Mouse (Mus musculus): ENCODE data around the gene Klf6.

Gene Klf6

DNA sequence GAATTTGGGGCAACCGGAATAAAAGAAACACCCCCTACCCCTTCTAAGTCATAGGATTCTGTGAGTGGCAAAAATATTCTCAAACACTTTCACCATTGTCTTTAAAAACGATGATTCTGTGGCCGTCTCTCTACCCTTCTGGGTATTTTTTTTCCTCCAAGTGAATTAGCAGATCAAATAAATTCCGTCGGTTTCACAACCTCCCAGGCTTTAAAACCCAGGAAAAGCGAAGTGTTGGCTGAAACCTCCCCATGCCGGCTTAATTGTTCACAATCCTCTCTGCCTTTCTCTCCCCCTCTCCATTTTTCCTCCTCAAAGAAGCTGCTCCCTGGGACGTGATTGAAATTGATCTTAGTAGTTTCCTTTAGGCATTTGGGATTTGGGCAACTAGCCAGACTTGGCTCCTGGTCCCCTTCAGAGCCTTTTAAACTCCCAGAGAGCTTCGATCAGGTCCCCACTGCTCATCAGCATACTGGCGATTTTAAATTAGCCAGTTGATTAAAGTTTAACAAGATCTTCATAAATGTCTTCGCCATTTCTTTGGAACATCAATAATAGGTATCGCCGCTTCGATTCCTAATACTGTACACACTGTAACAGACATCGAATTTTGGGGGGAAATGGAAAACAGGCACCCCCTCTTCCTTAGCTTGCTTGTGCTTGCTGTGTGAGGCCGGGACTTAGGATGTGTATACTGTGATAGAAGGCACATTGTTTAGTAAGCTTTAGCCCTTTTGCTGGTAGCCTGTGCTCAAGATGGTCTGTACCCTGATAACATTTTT is 1.5 kb downstream of the Klf6 start:
- DNase-seq (ENCODE audit: extremely low read depth, insufficient read length, low spot score) = peak; percentile 43

DNA sequence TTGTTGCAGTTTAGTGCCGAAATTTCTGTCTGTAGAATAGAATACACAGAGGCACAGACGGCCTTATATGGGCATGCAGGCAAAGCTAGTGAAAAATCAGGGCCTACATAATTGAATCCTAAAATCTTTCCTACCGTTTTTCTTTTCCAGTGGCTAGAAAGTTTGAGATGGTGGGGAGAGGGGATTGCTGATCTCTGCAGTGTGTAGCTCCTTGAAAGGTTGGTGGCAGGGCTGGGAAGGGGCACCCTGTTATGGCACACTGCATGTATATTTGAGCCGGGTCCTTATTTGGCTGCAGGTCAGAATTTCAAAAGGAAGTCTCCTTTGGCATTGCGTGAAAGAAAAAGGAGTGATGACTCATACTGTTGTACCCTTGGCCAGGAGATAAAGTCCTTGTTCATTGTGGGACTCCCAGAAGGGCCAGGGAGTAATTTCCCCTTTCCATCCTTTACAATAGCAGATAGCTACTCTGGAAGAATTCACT is 2.2 kb downstream of the Klf6 start:
- DNase-seq (ENCODE audit: extremely low read depth, insufficient read length, low spot score) = peak; percentile 58

DNA sequence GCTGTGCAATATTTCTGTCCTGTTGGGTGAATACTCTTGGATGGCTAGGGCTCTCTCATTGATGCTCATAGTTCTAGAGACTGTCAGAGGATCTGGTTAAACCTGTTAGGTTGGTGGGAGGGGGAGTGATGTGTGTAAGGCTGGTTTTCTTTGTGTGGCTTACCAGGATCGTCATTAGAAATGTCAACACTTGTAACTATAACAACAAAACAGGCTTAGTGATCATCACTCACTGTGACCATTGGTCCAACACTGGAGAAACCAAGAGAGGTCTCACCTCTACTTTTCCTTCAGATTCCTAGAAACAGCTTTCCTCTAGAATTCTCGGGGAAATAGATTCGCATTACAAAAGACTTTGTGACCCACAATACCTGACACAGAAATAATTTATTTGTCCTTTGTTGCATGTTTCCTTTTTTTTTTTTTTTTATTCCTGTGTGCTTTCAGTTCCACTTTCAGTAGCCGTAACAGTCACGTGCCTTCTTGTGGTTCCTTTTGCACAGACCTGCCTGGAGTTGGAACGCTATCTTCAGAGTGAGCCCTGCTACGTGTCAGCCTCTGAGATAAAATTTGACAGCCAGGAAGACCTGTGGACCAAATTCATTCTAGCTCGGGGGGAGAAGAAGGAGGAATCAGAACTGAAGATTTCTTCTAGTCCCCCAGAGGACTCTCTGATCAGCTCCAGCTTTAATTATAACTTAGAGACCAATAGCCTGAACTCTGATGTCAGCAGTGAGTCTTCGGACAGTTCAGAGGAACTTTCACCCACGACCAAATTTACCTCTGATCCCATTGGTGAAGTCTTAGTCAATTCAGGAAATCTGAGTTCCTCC is 3.2 kb downstream of the Klf6 start:
- no peak for DNase-seq (ENCODE audit: extremely low read depth, insufficient read length, low spot score)

DNA sequence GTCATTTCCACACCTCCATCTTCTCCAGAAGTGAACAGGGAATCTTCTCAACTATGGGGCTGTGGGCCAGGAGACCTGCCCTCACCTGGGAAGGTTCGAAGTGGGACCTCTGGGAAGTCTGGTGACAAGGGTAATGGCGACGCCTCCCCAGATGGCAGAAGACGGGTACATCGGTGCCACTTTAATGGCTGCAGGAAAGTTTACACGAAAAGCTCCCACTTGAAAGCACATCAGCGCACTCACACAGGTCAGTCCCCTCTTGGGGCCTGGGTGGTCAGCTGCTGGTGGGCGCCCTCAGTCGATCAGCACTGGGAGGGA is 3.8 kb downstream of the Klf6 start:
- peak; percentile 44 for DNase-seq (ENCODE audit: extremely low read depth, insufficient read length, low spot score)

DNA sequence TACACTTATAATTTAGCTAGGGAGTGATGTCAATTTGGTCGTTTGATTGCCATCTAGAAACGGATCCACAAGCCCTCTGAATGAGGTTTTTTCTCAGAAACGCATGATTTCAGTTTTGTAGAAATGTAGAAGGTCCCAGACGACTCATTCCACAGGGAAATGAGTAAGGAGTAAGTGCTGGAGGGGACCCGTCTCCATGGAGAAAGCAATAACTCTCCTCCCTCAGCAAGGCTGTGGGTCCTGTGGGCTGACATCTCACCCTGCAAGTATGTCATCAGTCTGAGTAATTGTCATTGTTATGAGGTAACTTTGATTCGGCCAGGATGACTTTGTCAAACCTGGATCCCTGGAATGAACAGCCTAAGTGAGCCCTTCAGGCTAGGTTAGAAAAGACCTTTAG is 4.8 kb downstream of the Klf6 start:
- peak; percentile 67 for DNase-seq (ENCODE audit: extremely low read depth, insufficient read length, low spot score)

DNA sequence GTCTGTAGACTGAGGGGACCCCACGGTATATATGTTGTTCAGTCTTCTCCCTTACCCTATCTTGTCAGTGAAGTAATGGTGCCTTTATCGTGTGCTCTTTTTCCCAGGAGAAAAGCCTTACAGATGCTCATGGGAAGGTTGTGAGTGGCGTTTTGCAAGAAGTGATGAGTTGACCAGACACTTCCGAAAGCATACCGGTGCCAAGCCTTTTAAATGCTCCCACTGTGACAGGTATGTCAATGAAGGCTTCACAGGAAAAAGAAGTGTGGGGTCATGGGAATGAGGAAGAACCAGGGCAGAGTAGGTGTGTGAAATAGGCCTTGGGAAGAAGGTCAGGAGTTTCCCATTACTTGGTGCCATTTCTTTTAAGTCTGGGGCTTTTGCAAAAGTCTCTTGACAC is 5.2 kb downstream of the Klf6 start:
- DNase-seq (ENCODE audit: extremely low read depth, insufficient read length, low spot score) = no peak

DNA sequence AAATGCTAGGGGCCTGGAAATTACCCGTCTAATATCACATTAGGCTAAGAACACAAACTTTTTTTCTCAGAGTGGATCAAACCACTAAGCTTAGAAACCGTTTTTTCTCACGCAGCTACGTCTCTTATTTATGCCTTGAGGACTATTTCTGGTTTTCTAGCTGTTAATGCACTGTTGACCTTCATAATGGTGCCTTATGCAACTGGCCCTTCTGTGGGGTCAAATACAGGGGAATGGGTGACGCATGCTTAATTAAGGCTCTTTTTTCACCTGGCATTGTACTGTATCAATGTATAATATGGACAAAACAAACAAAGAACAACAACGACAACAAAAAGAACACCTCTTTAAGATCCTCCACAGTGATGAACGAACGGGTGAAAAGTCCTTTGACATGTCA is 7.1 kb downstream of the Klf6 start:
- DNase-seq (ENCODE audit: extremely low read depth, insufficient read length, low spot score) = no peak

DNA sequence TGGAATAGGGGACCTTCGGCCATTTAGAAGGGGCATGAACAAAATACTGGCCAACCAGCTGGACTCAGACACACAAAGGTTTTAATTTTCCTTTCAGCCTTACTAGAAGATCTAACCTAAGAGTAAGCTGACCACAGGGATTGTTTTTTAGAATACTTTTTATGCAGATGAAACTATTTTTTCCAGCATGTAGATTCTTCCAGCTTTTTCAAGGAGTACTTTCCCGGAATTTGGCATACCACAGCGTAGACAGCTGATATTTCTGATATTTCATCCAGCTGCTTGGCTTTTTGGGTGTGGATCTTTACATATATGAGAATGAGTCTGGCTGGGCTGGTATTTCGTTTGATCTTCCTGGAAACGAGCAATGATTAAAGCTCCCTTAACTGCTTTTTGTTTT is 8.2 kb downstream of the Klf6 start:
- DNase-seq (ENCODE audit: extremely low read depth, insufficient read length, low spot score) = no peak

DNA sequence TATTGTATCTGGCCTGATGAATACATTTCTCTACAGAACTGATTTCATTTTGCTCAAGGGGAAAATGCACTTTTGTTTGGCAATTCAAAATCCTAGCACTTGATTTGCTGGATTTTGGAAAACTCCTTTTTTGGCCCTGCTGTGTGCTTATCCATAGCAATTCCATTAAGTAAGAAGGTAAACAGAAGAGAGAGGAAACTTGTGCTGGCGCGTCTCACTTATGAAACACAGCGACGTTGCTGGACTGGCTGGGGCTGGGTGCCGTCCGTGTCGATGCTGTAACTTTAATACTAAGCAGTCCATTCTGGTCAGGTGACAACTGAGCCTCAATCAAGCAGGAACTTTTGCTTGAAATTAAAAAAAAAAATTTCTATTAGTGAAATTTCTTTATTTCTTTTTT is 8.6 kb downstream of the Klf6 start:
- peak; percentile 58 for DNase-seq (ENCODE audit: extremely low read depth, insufficient read length, low spot score)

DNA sequence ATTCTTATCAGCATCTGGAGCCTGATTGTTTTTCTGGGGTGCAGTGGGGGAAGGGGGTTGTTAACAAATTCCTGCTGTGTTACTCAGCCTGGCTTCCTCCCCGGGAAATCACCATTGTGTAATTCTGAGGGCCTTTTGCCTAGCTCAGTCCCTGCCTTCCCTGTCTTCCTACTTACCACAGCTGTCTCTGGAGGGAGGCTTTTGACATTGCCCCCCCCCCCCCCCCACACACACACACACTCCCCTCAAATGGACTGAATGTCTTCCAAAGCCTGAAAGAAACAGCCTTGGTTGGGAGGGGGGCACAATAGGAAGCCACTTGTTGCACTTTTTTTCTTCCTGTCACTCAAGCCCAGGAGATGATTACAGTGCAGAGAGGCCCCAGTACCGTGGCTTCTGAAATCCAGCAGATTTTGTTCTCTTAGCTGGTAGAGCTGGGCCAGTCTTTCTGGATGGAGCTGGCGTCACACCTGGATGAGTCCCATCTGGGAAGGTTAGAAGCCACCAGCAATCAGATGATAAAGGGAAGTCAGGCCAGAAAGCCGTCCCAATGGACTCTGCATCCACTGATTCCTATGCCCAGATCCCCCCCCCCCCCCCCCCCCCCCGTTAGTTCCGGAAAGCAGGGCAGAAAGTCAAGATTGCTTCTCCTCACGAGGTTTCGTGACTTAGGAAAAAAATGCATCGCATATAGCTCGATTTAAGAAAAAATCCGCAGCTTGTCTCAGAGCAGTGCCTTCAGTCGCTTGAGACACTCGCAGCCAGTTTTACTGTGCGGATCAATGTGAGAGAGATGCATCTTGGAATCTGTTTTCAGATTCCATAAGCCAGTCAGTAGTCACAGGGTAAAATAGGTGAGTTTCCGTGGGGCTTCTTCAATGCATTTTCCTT is 9.3 kb downstream of the Klf6 start:
- peak; percentile 65 for DNase-seq (ENCODE audit: extremely low read depth, insufficient read length, low spot score)

DNA sequence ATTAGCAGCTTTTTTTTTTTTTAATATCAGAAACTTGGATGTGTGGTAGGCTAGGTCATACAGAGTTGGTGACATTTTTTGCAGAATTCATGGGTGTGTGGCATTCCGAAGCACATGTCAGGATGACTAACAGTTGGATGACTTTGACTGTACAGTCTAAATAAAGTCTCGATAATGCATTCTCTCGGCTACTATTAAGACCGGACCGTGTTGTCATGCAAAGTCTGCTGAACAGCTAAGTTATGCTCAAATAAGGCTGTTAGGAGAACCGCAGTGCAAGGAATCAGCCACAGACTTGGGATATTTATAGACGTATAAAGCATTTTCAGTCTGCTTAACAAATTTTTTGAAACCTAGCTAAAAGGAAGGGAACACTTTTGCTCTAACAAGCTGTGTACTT is 10.1 kb downstream of the Klf6 start:
- peak; percentile 69 for DNase-seq (ENCODE audit: extremely low read depth, insufficient read length, low spot score)

DNA sequence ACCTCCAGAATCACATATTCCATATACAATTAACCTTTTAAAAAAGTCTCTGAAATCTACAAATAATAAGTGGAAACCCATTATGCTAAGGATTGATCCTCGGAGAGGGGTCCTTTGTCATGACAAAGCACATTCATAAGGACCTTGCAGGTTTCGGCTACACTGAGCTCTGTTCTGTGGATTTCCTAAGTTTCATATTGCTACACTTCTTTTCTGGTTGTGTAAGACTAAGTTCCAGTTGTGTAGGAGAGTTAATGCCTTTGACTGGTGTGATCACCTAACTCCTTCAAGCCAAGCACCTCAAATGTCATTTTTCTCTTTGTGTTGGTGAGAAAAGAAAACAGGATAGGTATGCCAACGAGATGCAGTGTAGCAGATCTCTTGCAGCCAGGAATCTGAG is 12.4 kb downstream of the Klf6 start:
- DNase-seq (ENCODE audit: extremely low read depth, insufficient read length, low spot score) = no peak

DNA sequence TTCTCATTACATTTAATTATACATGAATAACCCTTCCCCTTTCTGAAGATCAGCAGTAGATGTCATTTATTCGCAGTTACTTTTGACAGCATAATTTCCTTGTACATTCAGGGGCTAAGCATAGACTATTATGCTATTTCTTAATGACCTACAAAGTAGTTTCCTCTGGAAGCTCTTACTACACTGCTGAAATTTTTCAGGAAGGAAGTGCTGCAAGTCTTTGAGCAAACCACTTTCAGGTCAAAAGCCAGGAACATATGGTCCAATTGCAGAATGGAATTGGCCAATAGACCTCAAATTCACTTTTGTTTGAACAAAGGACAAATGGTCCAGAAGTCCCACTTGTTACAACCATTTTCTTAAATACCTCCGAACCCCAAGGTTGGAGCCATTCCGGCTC is 14.2 kb downstream of the Klf6 start:
- DNase-seq (ENCODE audit: extremely low read depth, insufficient read length, low spot score) = no peak

DNA sequence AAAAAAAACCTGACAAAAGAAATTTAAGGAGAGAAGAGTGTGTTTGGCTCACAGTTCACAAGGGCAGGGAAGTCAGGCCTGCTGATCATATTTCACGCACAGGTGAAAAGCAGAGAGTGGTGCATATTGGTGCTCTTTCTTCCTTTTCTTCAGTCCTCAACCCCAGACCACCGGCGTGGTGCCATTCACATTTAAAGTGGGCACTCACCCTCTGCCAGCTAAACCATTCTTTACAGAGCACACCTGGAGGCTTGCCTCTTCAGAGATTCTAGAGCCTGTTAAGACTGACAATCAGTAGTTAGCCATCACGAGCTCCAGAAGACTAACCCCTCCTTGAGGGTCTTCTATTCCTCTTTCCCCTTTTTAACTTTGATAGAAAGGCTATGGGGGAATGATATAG is 17.5 kb downstream of the Klf6 start:
- no peak for DNase-seq (ENCODE audit: extremely low read depth, insufficient read length, low spot score)

DNA sequence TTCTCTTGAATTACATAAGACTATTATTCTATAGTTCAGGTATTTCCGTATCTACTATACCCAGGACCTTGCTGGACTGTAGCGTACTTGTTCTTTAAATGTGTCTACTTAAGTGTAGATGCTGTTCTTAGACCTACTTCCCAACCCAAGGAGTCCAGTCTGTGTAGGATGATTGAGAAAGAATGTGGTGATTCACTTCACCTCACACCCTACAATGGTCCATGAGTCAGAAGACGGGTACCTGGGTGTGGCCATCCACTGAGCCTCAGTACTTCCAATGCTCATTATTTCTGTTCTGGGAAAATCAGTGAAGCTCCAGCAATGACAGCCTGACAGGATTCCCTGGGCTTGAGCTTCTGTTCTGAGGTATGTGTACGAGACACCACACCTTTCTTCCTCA is 25.5 kb downstream of the Klf6 start:
- peak; percentile 61 for DNase-seq (ENCODE audit: extremely low read depth, insufficient read length, low spot score)

DNA sequence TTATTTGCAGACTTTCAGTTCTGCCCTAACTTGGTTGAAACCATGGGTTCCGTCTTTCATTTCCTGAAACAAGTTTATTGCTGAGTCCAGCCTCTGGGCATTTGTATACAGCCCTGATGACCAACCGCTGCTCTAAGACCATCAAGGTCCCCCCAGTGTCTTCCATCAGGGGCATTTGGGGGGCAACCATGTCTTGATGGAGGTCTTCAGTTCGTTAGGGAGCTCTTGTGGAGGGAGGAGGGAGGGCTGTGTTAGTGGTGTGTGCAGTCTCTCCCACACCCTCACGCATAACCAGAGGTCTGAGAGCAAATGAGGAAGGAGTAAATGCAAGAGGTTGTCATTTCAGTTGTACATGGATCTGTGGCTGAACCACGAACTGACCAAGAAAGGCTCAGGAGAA is 26.9 kb downstream of the Klf6 start:
- no peak for DNase-seq (ENCODE audit: extremely low read depth, insufficient read length, low spot score)

DNA sequence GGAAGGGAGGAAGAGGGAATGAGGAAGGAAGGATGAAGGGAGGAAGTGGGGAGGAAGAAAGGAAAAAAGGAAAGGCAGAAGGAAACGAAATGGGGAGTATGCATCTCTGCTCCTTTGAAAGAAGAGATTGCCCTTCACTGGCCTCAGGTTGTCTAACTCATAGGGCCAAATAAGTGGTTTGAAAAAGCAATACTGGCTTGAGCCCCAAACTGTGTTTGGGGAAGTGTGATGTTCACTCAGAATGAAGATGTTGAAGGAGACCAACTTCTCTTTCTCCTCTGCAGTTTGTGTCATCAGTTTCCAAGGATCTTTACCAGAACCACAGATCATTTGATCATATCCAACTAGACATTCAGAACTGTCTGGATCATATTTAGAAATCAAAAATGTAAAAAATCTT is 27.4 kb downstream of the Klf6 start:
- DNase-seq (ENCODE audit: extremely low read depth, insufficient read length, low spot score) = no peak

DNA sequence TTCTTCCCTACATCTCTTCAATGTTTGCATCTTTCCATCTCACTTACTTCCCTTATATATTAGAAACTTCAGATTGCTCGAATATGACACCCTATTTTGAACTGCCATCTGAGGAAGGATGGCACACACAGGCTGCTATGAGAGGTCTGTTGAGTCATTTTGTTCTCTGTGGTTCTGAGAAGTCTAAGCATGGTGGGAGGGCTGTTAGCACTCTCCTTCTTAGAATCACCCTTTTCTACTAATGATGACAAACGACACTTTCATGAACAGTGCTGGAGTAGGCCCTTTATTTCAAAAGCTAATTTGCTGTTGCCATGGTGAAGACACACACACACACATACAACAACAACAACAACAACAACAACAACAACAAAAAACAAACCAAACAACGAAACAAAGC is 28.8 kb downstream of the Klf6 start:
- no peak for DNase-seq (ENCODE audit: extremely low read depth, insufficient read length, low spot score)

DNA sequence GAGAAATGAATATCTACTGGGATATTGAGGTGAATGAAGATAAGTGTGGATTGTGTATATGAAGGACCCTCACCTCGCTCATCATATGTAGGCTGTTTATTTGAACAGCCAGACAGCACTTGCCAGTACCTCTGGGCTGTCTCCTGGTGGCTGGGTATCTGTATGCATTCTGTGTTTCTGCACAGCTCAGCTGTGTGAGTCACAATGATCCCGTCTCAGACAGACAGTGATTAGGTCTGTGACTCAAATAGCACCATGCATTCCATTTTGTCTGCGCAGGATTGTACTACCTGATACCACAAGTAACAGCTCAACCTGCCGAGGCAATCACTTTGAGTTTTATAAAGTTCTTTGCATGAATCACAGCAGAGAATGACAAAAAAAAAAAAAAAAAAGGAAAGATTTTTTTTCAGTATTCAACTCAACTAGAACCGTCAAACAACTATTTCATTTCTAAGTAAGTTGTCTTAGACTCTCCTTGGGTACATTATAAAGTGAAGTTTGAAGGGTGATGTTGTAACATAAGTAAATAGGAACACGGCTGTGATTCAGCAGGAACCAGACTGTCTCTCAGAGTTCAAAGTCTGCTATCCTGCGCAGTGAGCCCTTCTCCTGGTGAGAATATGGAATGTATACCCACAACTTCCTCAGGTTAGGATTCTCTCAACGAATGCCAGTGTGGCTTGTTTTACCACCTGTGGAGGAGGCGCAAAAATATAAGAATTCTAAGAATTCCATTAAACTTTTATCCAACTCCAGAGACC is 31.6 kb downstream of the Klf6 start:
- DNase-seq (ENCODE audit: extremely low read depth, insufficient read length, low spot score) = peak; percentile 52

DNA sequence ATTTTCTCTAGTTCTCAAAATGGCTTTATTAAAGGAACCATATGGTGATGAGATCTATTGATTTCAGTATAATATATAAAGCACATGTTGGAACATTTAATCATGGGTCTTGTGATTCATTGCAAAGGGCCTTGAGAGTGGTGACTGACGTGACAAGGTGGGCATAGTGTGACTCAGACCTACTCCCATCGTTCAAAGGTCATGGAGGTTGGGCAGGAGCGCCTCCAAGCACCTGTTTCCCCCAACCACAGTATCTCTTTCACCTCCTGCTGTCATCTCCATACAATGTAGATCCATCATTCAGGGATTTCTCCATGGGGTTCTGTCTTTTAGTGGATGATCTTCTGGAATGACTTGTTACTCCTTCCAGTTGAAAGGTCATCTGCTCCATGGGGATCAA is 33.6 kb downstream of the Klf6 start:
- no peak for DNase-seq (ENCODE audit: extremely low read depth, insufficient read length, low spot score)
